Mouse (Mus musculus): ENCODE measurements at regions not wholly inside any gene's neighbourhood (a gene's known extent, or its start where the extent isn't known, plus 50 kb on each side); places are given as distances from the start of the nearest gene placed in this dataset.

DNA sequence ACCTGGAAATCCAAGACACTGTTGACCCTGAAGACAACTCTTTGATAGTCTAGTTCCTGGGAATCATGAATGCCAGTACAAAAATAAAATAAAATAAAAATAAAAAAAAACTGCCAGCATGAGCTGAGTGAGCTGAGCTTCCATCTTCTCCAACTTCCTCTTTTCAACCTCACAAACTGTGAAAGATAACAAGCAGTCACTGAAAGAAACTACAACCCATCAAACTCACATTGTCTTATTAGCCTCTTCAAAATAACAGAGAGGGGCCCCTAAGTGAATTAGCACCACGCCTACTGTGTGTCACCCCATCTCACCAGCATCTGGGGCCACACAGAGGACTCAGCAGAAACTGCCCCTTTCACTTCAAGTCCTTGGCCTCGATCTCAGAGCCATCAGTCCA, 225.3 kb downstream of the Rpl36a-ps1 start:
- Histone ChIP-seq H3K27ac (ENCODE audit: low read length) (no peak overlapping the region), H3K9me3 (ENCODE audit: control insufficient read depth, low read length) (no peaks in the 10 kb centered on the region), H3K4me1 (ENCODE audit: control insufficient read depth, insufficient read depth, low read length) (no peaks in the 10 kb centered on the region), H3K4me3 (ENCODE audit: low read length) (no peak overlapping the region), H3K4me2 (ENCODE audit: low read depth, low read length) (no peak overlapping the region), H3K27me3 (replicated peaks; ENCODE audit: control insufficient read depth, insufficient read depth, low read length) (no peaks in the 10 kb centered on the region), H3K36me3 (ENCODE audit: control insufficient read depth, insufficient read depth, low read length) (no peaks in the 10 kb centered on the region), H3K9ac (ENCODE audit: low read depth, low read length) (no peak overlapping the region)
- WGBS: 80% methylated on average over 2 of the region's 2 CpGs
- no peak for ATAC-seq

DNA sequence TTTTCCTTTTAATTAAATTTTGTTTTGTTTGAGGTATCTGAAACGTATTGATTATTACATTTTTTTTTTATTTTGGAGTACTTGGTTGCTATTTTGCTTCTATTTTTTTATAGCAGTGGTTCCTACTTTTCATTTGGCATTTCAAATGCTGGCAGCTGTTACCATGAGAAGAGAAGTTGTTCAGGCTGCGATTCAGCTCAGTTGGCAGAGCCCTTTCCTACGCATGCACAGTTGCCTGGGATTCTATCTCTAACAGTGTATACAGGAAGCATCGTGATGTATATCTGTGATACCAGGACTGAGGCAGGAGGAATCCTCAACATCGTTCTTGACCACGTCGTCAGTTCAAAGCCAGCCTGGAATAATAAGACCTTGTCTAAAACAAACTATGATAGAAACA, 226.6 kb downstream of the Rpl36a-ps1 start:
- H3K27me3 ChIP-seq (replicated peaks; ENCODE audit: control insufficient read depth, insufficient read depth, low read length): no peaks in the 10 kb centered on the region
- no peak overlapping the region for H3K4me3 ChIP-seq (ENCODE audit: low read length)
- no peak overlapping the region for H3K27ac ChIP-seq (ENCODE audit: low read length)
- no peak for ATAC-seq
- no peak overlapping the region for H3K9ac ChIP-seq (ENCODE audit: low read depth, low read length)
- H3K4me1 ChIP-seq (ENCODE audit: control insufficient read depth, insufficient read depth, low read length): no peaks in the 10 kb centered on the region
- H3K36me3 ChIP-seq (ENCODE audit: control insufficient read depth, insufficient read depth, low read length): no peaks in the 10 kb centered on the region
- H3K4me2 ChIP-seq (ENCODE audit: low read depth, low read length): no peak overlapping the region
- no peaks in the 10 kb centered on the region for H3K9me3 ChIP-seq (ENCODE audit: control insufficient read depth, low read length)
- 86% methylated on average over 7 of the region's 7 CpGs for WGBS

DNA sequence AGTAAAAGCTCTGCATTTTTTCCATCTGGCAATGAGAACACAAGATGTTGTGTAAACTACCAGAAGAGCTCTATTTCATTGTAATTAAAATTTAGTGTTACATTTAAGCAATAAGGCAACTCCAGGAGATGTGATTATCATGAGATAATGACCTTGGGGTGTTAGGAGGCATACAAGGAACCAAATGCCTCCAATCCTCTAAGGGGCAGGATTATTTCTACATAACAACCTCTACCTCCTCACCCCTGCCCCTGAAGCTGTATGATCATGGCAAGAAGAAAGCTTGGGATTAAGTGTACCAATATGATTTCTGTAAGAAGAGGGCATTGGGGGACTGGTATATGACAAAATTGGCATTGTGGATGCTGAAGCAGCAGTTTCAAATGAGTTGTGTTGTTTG, 228.8 kb downstream of the Rpl36a-ps1 start:
- no peak overlapping the region for H3K27ac ChIP-seq (ENCODE audit: low read length)
- H3K36me3 ChIP-seq (ENCODE audit: control insufficient read depth, insufficient read depth, low read length): no peaks in the 10 kb centered on the region
- ATAC-seq: no peak
- no peaks in the 10 kb centered on the region for H3K4me1 ChIP-seq (ENCODE audit: control insufficient read depth, insufficient read depth, low read length)
- no peaks in the 10 kb centered on the region for H3K9me3 ChIP-seq (ENCODE audit: control insufficient read depth, low read length)
- H3K4me2 ChIP-seq (ENCODE audit: low read depth, low read length): no peak overlapping the region
- H3K27me3 ChIP-seq (replicated peaks; ENCODE audit: control insufficient read depth, insufficient read depth, low read length): no peaks in the 10 kb centered on the region
- H3K9ac ChIP-seq (ENCODE audit: low read depth, low read length): no peak overlapping the region
- no peak overlapping the region for H3K4me3 ChIP-seq (ENCODE audit: low read length)

DNA sequence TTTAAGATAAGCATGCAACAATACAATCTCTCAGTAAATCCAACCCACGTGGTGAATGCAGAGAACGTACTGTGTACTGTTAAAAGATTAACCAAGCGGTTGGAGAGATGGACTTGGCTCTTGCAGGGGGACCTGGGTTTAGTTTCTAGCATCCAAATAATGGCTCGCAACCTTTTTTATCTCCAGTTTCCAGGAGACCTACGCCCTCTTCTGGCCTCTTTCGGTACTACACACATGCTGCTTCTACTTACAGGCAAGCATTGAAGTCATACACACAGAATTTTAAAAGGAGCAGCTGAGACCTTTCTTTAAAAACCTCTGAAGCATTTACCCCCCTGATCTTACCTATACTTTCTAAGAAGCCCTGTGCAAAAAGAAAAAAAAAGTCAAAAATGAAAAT, 243.4 kb downstream of the Rpl36a-ps1 start:
- no peak overlapping the region for H3K9ac ChIP-seq (ENCODE audit: low read depth, low read length)
- no peaks in the 10 kb centered on the region for H3K9me3 ChIP-seq (ENCODE audit: control insufficient read depth, low read length)
- H3K4me3 ChIP-seq (ENCODE audit: low read length): no peak overlapping the region
- H3K36me3 ChIP-seq (ENCODE audit: control insufficient read depth, insufficient read depth, low read length): no peaks in the 10 kb centered on the region
- H3K4me2 ChIP-seq (ENCODE audit: low read depth, low read length): no peak overlapping the region
- no peaks in the 10 kb centered on the region for H3K27me3 ChIP-seq (replicated peaks; ENCODE audit: control insufficient read depth, insufficient read depth, low read length)
- no peak overlapping the region for H3K27ac ChIP-seq (ENCODE audit: low read length)
- H3K4me1 ChIP-seq (ENCODE audit: control insufficient read depth, insufficient read depth, low read length): no peaks in the 10 kb centered on the region
- WGBS: 90% methylated on average over 6 of the region's 6 CpGs
- ATAC-seq: no peak

DNA sequence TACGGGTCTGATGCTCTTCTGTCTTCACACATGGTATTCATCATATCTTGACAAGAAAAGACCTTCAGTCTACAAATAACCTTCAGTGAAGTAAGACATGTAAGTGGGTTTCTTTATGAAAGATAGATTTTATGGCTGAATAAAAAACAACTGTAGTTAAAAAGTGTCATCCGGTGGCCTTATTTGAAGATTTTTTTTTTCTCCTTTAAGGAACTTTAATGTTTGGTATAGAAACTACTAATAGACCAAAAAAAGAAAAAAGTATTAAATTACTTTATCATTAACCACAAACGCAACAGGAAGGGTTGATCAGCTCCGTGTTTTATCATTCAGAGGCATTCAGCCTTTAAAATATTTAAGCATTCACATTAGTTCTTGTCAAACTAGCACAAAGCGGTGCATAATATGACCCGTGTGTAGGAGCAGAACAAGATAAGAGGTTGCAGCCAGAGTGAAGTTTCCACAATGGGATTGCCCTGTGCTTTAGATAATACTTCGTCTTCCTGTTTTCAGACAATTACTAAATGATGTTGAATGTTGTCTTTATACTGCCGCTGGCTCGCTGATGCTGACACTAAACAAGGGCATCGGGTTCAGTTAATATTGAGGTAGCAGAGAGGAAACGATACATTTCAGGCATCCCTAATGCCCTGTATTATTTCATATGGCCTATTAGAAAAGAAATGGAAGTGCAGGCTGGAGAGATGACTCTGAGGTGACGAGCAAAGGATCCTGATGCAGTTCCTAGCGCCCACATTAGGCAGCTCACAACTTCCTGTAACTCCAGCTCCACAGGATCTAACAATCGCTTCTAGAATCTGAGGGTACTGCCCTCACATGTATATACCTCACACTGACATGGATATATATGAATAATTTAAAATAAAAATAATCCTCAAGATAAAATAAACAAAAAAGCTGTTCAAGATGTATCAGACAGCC, 244.8 kb downstream of the Rpl36a-ps1 start:
- no peak overlapping the region for H3K4me2 ChIP-seq (ENCODE audit: low read depth, low read length)
- ATAC-seq: no peak
- H3K9ac ChIP-seq (ENCODE audit: low read depth, low read length): no peak overlapping the region
- WGBS: 80% methylated on average over 14 of the region's 14 CpGs
- no peaks in the 10 kb centered on the region for H3K4me1 ChIP-seq (ENCODE audit: control insufficient read depth, insufficient read depth, low read length)
- H3K27ac ChIP-seq (ENCODE audit: low read length): no peak overlapping the region
- H3K36me3 ChIP-seq (ENCODE audit: control insufficient read depth, insufficient read depth, low read length): no peaks in the 10 kb centered on the region
- H3K4me3 ChIP-seq (ENCODE audit: low read length): no peak overlapping the region
- H3K9me3 ChIP-seq (ENCODE audit: control insufficient read depth, low read length): no peaks in the 10 kb centered on the region
- H3K27me3 ChIP-seq (replicated peaks; ENCODE audit: control insufficient read depth, insufficient read depth, low read length): no peaks in the 10 kb centered on the region

DNA sequence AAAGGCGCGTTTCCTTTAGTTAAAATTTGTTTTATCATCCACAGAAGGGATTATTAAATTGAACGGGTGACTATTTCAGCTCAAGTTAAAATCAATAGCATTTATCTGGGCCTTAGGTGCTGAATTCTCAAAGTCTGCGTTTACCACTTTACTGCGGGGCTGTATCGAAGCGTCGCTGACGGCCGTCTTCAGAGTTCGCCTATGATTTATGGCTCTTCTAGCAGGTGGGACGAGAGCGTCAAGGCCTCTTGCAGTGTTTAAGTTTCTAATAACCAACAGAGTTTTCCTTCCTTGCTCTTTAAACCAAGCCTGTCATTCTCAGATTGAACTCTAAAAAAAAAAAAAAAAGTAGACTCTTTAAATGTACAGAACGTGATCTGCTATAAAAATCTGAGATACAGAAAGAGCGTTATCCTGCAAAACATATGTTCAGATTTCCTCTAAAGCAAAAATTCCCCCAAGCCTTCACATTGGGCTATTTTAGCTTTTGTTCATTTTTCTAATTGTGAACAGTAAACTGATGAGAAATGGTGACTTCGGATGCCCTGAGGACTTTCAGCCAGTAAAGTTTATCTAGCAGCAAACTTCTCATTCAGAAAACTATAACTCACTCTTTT, 246.9 kb downstream of the Rpl36a-ps1 start:
- ATAC-seq: peak; percentile 56; the same call in 1 of the 2 replicates
- Histone ChIP-seq H3K9me3 (ENCODE audit: control insufficient read depth, low read length) (no peaks in the 10 kb centered on the region), H3K4me1 (ENCODE audit: control insufficient read depth, insufficient read depth, low read length) (no peaks in the 10 kb centered on the region), H3K36me3 (ENCODE audit: control insufficient read depth, insufficient read depth, low read length) (no peaks in the 10 kb centered on the region), H3K4me3 (ENCODE audit: low read length) (no peak overlapping the region), H3K9ac (ENCODE audit: low read depth, low read length) (no peak overlapping the region), H3K27me3 (replicated peaks; ENCODE audit: control insufficient read depth, insufficient read depth, low read length) (no peaks in the 10 kb centered on the region), H3K4me2 (ENCODE audit: low read depth, low read length) (0 out of 2 replicates have a peak overlapping the region, but pooled peaks have one; percentile 11), H3K27ac (ENCODE audit: low read length) (no peak overlapping the region)
- WGBS: 33% methylated on average over 16 of the region's 16 CpGs

DNA sequence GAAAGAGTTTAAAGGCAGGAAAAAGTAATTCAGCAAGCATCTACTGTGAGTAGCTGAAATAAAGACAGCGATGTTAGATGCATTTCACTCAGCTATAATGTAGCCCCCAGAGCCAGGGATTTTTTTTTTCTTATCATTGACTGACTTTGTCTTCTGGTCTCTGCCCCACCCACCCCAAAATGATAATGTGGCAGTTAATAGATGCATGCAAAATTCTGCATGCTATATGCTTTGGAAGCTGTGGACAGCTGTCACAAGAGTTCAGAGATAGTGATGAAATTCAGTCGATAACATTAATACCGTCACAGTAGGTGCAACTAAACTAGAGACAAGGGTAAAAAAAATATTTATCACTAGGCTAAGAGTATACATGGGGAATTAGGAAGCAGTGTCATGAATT, 263.7 kb downstream of the Rpl36a-ps1 start:
- 95% methylated on average over 3 of the region's 3 CpGs for WGBS

DNA sequence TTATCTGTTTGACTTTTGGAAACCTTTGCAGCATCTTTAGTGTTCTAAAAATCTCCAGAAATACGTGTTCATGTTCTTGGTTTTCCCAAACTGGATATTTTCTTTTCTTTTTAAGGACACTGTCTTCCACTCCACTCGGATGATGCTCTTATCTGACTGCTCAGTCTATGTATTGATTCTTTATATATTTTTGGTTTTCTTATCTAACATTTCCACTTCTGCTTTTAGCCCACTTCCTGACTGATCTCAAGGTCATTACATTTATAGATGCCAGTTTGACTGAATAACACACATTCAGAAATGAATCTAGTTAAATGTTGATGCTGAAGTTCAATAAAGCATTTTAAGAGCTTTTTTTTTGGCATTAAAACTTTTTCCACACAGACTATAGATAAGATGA, 265.3 kb downstream of the Rpl36a-ps1 start:
- Histone ChIP-seq H3K9me3 (ENCODE audit: control insufficient read depth, low read length) (no peaks in the 10 kb centered on the region), H3K4me3 (ENCODE audit: low read length) (no peak overlapping the region), H3K27ac (ENCODE audit: low read length) (no peak overlapping the region), H3K36me3 (ENCODE audit: control insufficient read depth, insufficient read depth, low read length) (no peaks in the 10 kb centered on the region), H3K4me1 (ENCODE audit: control insufficient read depth, insufficient read depth, low read length) (no peaks in the 10 kb centered on the region), H3K4me2 (ENCODE audit: low read depth, low read length) (no peak overlapping the region), H3K9ac (ENCODE audit: low read depth, low read length) (no peak overlapping the region), H3K27me3 (replicated peaks; ENCODE audit: control insufficient read depth, insufficient read depth, low read length) (no peaks in the 10 kb centered on the region)
- WGBS: 79% methylated on average over 2 of the region's 2 CpGs
- ATAC-seq: no peak

More for the DNA sequence above, 263.7 kb downstream of the Rpl36a-ps1 start:
- Histone ChIP-seq H3K9me3 (ENCODE audit: control insufficient read depth, low read length) (no peaks in the 10 kb centered on the region), H3K4me2 (ENCODE audit: low read depth, low read length) (no peak overlapping the region), H3K36me3 (ENCODE audit: control insufficient read depth, insufficient read depth, low read length) (no peaks in the 10 kb centered on the region), H3K27me3 (replicated peaks; ENCODE audit: control insufficient read depth, insufficient read depth, low read length) (no peaks in the 10 kb centered on the region), H3K4me1 (ENCODE audit: control insufficient read depth, insufficient read depth, low read length) (no peaks in the 10 kb centered on the region), H3K4me3 (ENCODE audit: low read length) (no peak overlapping the region), H3K27ac (ENCODE audit: low read length) (no peak overlapping the region), H3K9ac (ENCODE audit: low read depth, low read length) (no peak overlapping the region)
- ATAC-seq: no peak

DNA sequence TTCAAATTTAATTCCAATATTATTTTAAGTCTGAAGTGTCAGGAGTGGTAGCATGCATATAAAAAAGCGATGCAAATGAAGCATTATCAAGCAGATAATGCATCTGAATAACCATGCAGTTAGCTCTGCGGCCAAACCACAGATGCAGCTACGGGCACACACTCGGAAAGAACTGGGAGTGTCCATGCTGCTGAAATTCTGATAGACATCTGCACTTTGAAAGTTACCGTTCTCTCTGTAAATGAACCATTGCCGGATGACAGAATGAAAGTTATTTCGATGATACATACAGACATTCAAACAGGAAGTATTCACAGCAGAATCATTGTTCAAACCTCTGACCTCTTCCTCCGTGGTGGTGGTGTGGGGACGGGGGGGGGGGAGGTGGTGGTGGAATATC, 271.6 kb downstream of the Rpl36a-ps1 start:
- no peaks in the 10 kb centered on the region for H3K4me1 ChIP-seq (ENCODE audit: control insufficient read depth, insufficient read depth, low read length)
- no peak overlapping the region for H3K9ac ChIP-seq (ENCODE audit: low read depth, low read length)
- 71% methylated on average over 9 of the region's 9 CpGs for WGBS
- H3K9me3 ChIP-seq (ENCODE audit: control insufficient read depth, low read length): no peaks in the 10 kb centered on the region
- no peaks in the 10 kb centered on the region for H3K27me3 ChIP-seq (replicated peaks; ENCODE audit: control insufficient read depth, insufficient read depth, low read length)
- H3K27ac ChIP-seq (ENCODE audit: low read length): no peak overlapping the region
- H3K36me3 ChIP-seq (ENCODE audit: control insufficient read depth, insufficient read depth, low read length): no peaks in the 10 kb centered on the region
- no peak for ATAC-seq
- H3K4me2 ChIP-seq (ENCODE audit: low read depth, low read length): no peak overlapping the region
- H3K4me3 ChIP-seq (ENCODE audit: low read length): no peak overlapping the region

Measured in intestine, embryonic 16.5 days (tissue).